Mouse (Mus musculus): ENCODE data around the gene Gigyf1. TPM values are rescaled to one million over a fixed set of nuclear protein-coding genes. Genes with fewer than 3 reads are reported as not detected.

Gigyf1 gene
- polyA plus RNA-seq, 1 experiment = 33.5 TPM

- no peaks in the 10 kb centered on the region for H3K4me1 ChIP-seq (ENCODE audit: control insufficient read depth, insufficient read depth, low read length)
- no peak overlapping the region for H3K9ac ChIP-seq (ENCODE audit: low read depth, poor library complexity, severe bottlenecking)
- no peaks in the 10 kb centered on the region for H3K36me3 ChIP-seq (ENCODE audit: control insufficient read depth, insufficient read depth, low read length, poor library complexity, severe bottlenecking)
- no peak overlapping the region for H3K4me3 ChIP-seq (ENCODE audit: low read depth, low read length)
- H3K27me3 ChIP-seq (ENCODE audit: control insufficient read depth, insufficient read depth, low read length, poor library complexity, severe bottlenecking) = no peaks in the 10 kb centered on the region
- H3K9me3 ChIP-seq (replicated peaks; ENCODE audit: control insufficient read depth, insufficient read depth, low read length, poor library complexity, severe bottlenecking) = no peaks in the 10 kb centered on the region
- no peak for TF ChIP-seq POLR2A (IDR thresholded peaks at IDR 0.05; ENCODE audit: insufficient read depth, low read length)
- no peak for TF ChIP-seq CTCF (IDR thresholded peaks at IDR 0.05; ENCODE audit: low read depth, low read length)
- no peak for TF ChIP-seq EP300 (IDR thresholded peaks at IDR 0.05; ENCODE audit: insufficient read depth, low read depth, low read length)
- H3K27ac ChIP-seq (ENCODE audit: insufficient read depth, low read length) = no peak overlapping the region
Observed at GRCm38 (mm10) chr5:137534762-137535161, 16.4 kb downstream of the Gigyf1 start.

- H3K4me1 ChIP-seq (ENCODE audit: control insufficient read depth, insufficient read depth, low read length) = no peaks in the 10 kb centered on the region
- H3K27ac ChIP-seq (ENCODE audit: insufficient read depth, low read length) = no peak overlapping the region
- TF ChIP-seq EP300 (IDR thresholded peaks at IDR 0.05; ENCODE audit: insufficient read depth, low read depth, low read length) = no peak
- no peak for TF ChIP-seq POLR2A (IDR thresholded peaks at IDR 0.05; ENCODE audit: insufficient read depth, low read length)
- no peaks in the 10 kb centered on the region for H3K27me3 ChIP-seq (ENCODE audit: control insufficient read depth, insufficient read depth, low read length, poor library complexity, severe bottlenecking)
- no peak overlapping the region for H3K9ac ChIP-seq (ENCODE audit: low read depth, poor library complexity, severe bottlenecking)
- H3K9me3 ChIP-seq (replicated peaks; ENCODE audit: control insufficient read depth, insufficient read depth, low read length, poor library complexity, severe bottlenecking) = no peaks in the 10 kb centered on the region
- H3K4me3 ChIP-seq (ENCODE audit: low read depth, low read length) = no peak overlapping the region
- no peaks in the 10 kb centered on the region for H3K36me3 ChIP-seq (ENCODE audit: control insufficient read depth, insufficient read depth, low read length, poor library complexity, severe bottlenecking)
Observed at GRCm38 (mm10) chr5:137535318-137535717, 17.0 kb downstream of the Gigyf1 start.

GRCm38 (mm10) chr5:137537461-137537860 lies 19.1 kb downstream of the Gigyf1 start:
- H3K4me1 ChIP-seq (ENCODE audit: control insufficient read depth, insufficient read depth, low read length) = no peaks in the 10 kb centered on the region
- TF ChIP-seq CTCF (IDR thresholded peaks at IDR 0.05; ENCODE audit: low read depth, low read length) (no peak), EP300 (IDR thresholded peaks at IDR 0.05; ENCODE audit: insufficient read depth, low read depth, low read length) (no peak), POLR2A (IDR thresholded peaks at IDR 0.05; ENCODE audit: insufficient read depth, low read length) (no peak)
- H3K9me3 ChIP-seq (replicated peaks; ENCODE audit: control insufficient read depth, insufficient read depth, low read length, poor library complexity, severe bottlenecking) = no peaks in the 10 kb centered on the region
- H3K9ac ChIP-seq (ENCODE audit: low read depth, poor library complexity, severe bottlenecking) = no peak overlapping the region
- no peaks in the 10 kb centered on the region for H3K36me3 ChIP-seq (ENCODE audit: control insufficient read depth, insufficient read depth, low read length, poor library complexity, severe bottlenecking)
- no peak overlapping the region for H3K27ac ChIP-seq (ENCODE audit: insufficient read depth, low read length)
- no peak overlapping the region for H3K4me3 ChIP-seq (ENCODE audit: low read depth, low read length)
- no peaks in the 10 kb centered on the region for H3K27me3 ChIP-seq (ENCODE audit: control insufficient read depth, insufficient read depth, low read length, poor library complexity, severe bottlenecking)

- Histone ChIP-seq H3K27ac (ENCODE audit: insufficient read depth, low read length) (no peak overlapping the region), H3K9ac (ENCODE audit: low read depth, poor library complexity, severe bottlenecking) (no peak overlapping the region), H3K4me1 (ENCODE audit: control insufficient read depth, insufficient read depth, low read length) (no peaks in the 10 kb centered on the region), H3K4me3 (ENCODE audit: low read depth, low read length) (no peak overlapping the region), H3K27me3 (ENCODE audit: control insufficient read depth, insufficient read depth, low read length, poor library complexity, severe bottlenecking) (no peaks in the 10 kb centered on the region), H3K9me3 (replicated peaks; ENCODE audit: control insufficient read depth, insufficient read depth, low read length, poor library complexity, severe bottlenecking) (no peaks in the 10 kb centered on the region), H3K36me3 (ENCODE audit: control insufficient read depth, insufficient read depth, low read length, poor library complexity, severe bottlenecking) (no peaks in the 10 kb centered on the region)
- TF ChIP-seq EP300 (IDR thresholded peaks at IDR 0.05; ENCODE audit: insufficient read depth, low read depth, low read length) (no peak), POLR2A (IDR thresholded peaks at IDR 0.05; ENCODE audit: insufficient read depth, low read length) (no peak), CTCF (IDR thresholded peaks at IDR 0.05; ENCODE audit: low read depth, low read length) (no peak)
Observed at GRCm38 (mm10) chr5:137539291-137539801, 21.0 kb downstream of the Gigyf1 start.

- TF ChIP-seq POLR2A (IDR thresholded peaks at IDR 0.05; ENCODE audit: insufficient read depth, low read length) = no peak
- no peak for TF ChIP-seq CTCF (IDR thresholded peaks at IDR 0.05; ENCODE audit: low read depth, low read length)
- TF ChIP-seq EP300 (IDR thresholded peaks at IDR 0.05; ENCODE audit: insufficient read depth, low read depth, low read length) = no peak
- Histone ChIP-seq H3K9me3 (replicated peaks; ENCODE audit: control insufficient read depth, insufficient read depth, low read length, poor library complexity, severe bottlenecking) (no peaks in the 10 kb centered on the region), H3K4me1 (ENCODE audit: control insufficient read depth, insufficient read depth, low read length) (no peaks in the 10 kb centered on the region), H3K27me3 (ENCODE audit: control insufficient read depth, insufficient read depth, low read length, poor library complexity, severe bottlenecking) (no peaks in the 10 kb centered on the region), H3K27ac (ENCODE audit: insufficient read depth, low read length) (no peak overlapping the region), H3K4me3 (ENCODE audit: low read depth, low read length) (no peak overlapping the region), H3K9ac (ENCODE audit: low read depth, poor library complexity, severe bottlenecking) (no peak overlapping the region), H3K36me3 (ENCODE audit: control insufficient read depth, insufficient read depth, low read length, poor library complexity, severe bottlenecking) (no peaks in the 10 kb centered on the region)
Observed at GRCm38 (mm10) chr5:137540991-137541390, 22.6 kb downstream of the Gigyf1 start.

GRCm38 (mm10) chr5:137541768-137542540 lies 23.6 kb downstream of the Gigyf1 start:
- no peaks in the 10 kb centered on the region for H3K4me1 ChIP-seq (ENCODE audit: control insufficient read depth, insufficient read depth, low read length)
- no peak overlapping the region for H3K27ac ChIP-seq (ENCODE audit: insufficient read depth, low read length)
- no peaks in the 10 kb centered on the region for H3K36me3 ChIP-seq (ENCODE audit: control insufficient read depth, insufficient read depth, low read length, poor library complexity, severe bottlenecking)
- H3K9ac ChIP-seq (ENCODE audit: low read depth, poor library complexity, severe bottlenecking) = no peak overlapping the region
- no peaks in the 10 kb centered on the region for H3K9me3 ChIP-seq (replicated peaks; ENCODE audit: control insufficient read depth, insufficient read depth, low read length, poor library complexity, severe bottlenecking)
- no peak overlapping the region for H3K4me3 ChIP-seq (ENCODE audit: low read depth, low read length)
- no peaks in the 10 kb centered on the region for H3K27me3 ChIP-seq (ENCODE audit: control insufficient read depth, insufficient read depth, low read length, poor library complexity, severe bottlenecking)
- TF ChIP-seq POLR2A (IDR thresholded peaks at IDR 0.05; ENCODE audit: insufficient read depth, low read length) (no peak), EP300 (IDR thresholded peaks at IDR 0.05; ENCODE audit: insufficient read depth, low read depth, low read length) (no peak), CTCF (IDR thresholded peaks at IDR 0.05; ENCODE audit: low read depth, low read length) (no peak)
